Mouse (Mus musculus) 3T3-L1 (cell line): ENCODE results near the gene Dguok.
A peak's percentile ranks its signal among the peaks of the same experiment; 100 is the strongest.

Source experiments
- DNase-seq: peaks from one replicate; pipeline ENCODE4 v3.0.0-alpha.2; 2015; ENCODE audit warnings: low read depth, low spot score

Dguok gene

GRCm38 (mm10) chr6:83506258-83507167 lies at the start of gene Dguok:
TSS of gene Dguok (minus strand) at chr6:83506969.
- peak; percentile 100 for DNase-seq

DNA sequence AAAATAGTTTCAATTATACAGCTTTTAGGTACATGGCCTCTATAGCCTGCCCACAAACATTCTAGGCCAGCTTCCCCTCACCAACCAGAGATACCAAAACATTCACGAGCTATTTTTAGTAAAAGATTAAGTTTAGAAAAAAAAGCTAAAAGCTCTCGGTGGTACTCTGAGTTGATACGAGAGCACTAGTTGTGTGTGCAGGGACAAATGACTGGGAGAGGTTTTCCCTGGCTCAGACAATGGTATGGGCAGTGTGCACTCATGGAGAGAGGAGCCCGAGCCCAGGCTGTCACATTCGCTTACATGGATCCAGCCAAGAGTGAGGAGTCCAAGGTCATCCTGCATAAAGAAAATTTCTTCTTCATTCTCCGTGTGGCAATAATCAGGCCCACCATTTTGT lies 49.2 kb upstream of the Dguok start:
- no peak for DNase-seq

GRCm38 (mm10) chr6:83548346-83548745 lies 41.6 kb upstream of the Dguok start:
- DNase-seq, result no peak

DNA sequence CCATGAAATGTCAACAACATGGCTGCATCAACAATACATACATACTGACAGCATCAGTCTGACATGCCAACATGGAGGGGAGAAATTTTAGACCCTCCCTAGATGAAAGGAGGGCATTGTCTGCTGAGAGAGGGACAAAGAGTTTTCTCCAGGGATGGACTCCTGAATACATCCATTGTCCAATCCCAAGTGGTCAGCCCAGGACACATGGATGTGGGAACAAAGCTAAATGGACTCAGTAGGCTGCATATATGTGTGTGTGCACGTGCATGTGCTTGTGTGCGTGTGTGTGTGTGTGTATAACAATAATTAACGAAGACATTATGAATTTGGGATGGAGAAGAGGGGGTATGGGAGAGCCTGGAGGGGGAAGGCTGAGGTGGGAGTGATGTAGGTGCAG lies 39.0 kb upstream of the Dguok start:
- DNase-seq, result no peak

GRCm38 (mm10) chr6:83541756-83542456 lies 35.1 kb upstream of the Dguok start:
- peak; percentile 70 for DNase-seq

GRCm38 (mm10) chr6:83540017-83540416 lies 33.2 kb upstream of the Dguok start:
- no peak for DNase-seq

- DNase-seq, result no peak
These were observed 30.0 kb upstream of the Dguok start for GRCm38 (mm10) chr6:83536795-83537059.

DNA sequence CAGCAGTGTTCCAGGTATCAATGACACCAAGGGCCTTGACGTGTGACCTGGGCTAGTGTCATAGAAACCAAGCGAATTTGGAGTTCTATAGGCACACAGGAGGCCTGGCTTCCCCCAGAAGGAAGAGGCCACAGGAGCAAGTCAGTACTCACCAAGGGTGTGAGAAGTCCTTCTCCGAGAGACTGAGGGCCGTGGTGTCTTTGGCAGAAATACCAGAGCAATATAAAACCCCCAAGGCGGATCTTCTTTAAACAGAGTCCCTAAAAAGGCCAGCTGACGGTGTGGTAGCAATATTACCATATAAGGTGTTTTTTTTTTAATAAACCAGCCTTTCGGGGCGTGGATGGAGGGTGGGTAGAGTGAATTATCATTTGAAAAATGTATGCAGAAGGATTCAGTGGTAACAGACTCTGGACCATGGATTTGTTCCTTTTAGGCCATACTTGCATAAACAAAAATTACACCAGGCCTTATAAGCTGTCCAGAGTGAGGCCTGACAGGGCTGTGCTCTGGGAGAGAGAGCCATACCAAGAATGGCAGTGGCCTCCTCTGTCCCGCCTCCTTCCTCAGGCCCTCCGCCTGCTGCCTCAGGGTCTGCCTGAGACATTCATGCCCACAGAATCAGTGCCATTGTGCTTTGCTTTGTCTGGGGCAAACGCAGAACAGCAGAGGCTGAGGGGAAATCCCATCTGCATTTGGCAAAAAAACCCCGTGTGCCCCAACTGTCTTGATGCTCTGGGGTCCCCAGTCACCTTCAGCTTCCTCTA lies 29.4 kb upstream of the Dguok start, which contains the start of gene Actg2:
Gene Actg2 (minus strand): TSS at position 238 of the 767 bp plus-strand sequence.
- no peak for DNase-seq

DNA sequence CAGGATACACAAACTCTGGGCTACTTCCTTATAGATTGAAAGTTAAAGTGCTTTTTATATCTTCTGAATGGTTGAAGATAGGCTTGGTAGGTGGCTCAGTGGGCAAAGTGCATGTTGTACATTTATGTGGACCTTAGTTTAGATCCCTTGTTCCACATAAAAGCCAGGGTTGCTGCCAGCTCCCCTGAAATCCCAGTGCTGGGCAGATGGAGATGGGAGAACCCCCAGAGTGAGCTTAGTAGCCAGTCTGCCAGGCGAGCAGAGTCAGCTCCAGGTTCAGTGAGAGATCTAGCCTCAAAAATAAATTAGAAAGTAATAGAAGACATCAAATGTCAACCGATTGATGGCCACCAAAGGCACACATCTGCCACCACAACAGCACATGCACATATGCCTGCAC lies 25.8 kb upstream of the Dguok start:
- DNase-seq, result no peak

DNA sequence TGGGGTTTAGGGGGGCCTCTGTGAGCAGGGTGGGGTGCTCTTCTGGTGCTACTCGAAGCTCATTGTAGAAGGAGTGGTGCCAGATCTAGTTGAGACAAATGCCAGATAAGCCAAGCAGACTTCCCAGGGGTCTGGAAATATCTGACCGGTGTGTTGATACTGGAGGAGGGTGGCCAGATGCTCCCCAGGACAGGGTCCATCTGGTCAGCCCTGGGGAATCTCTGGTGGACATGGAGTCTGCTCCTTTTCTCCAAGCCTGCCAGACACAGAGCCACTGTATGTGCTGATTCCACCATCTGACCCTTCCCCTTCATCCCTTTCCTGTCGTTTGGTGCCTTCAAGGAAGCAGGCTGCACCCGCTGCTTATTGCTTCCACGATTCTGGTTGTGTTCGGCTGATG lies 16.4 kb upstream of the Dguok start:
- no peak for DNase-seq

DNA sequence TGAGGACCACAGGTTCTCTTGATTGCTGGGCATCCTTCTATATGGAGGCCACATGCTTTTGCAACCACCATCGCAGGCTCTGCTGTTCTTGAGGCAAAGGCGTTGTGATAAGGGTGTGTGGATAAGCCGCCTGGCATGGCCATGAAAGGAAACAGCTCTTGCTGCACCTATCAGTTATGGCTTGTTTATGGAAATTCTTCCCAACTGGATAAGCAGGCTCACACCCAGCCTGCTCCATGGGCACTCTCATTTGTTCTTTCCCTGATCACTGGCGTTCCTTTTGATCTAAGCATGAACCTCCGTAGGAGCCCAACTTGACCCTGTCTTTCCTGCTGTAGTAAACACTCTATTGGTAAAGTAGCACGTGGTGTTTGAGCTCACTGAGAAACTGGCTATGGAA lies 15.0 kb upstream of the Dguok start:
- no peak for DNase-seq

DNA sequence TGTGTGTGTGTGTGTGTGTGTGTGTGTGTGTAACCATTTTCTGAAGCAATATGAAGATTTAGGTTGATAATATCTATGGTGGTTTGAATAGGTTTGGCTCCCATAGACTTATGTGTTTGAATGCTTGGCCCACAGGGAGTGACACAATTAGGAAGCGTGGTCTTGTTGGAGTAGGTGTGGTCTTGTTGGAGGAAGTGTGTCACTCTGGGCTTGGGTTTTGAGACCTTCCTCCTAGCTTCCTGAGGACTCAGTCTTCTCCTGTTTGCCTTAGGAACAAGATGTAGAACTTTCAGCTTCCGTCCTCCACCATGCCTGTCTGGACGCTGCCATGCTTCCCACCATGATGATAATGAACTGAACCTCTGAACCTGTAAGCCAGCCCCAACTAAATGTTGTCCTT lies 11.9 kb upstream of the Dguok start:
- no peak for DNase-seq

DNA sequence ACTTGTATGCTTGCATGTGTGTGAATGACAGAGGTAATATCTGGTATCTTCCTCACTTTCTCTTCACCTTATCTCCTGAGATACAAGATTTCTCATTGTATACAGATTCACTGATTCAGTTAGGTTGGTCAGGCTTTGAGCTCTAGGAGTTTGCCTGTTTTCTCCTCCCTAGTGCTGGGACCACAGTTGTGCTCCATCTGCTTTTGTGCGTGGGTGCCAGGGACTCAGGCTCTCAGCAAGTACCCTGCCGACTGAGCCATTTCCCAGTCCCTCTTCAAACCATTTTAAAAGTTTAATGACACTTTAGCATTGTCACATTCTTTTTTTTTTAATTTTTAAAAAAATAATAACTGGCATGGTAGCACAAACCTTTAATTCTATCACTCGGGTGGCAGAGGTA lies 8.4 kb upstream of the Dguok start:
- DNase-seq, result no peak

GRCm38 (mm10) chr6:83512495-83512894 lies 5.7 kb upstream of the Dguok start:
- DNase-seq, result peak; percentile 88

- peak; percentile 69 for DNase-seq
These were observed 3.4 kb upstream of the Dguok start for GRCm38 (mm10) chr6:83510210-83510609.

- peak; percentile 85 for DNase-seq
These were observed 2.7 kb upstream of the Dguok start for GRCm38 (mm10) chr6:83509442-83509841.

- DNase-seq, result no peak
These were observed 388 bp upstream of the Dguok start for GRCm38 (mm10) chr6:83507168-83507546.

DNA sequence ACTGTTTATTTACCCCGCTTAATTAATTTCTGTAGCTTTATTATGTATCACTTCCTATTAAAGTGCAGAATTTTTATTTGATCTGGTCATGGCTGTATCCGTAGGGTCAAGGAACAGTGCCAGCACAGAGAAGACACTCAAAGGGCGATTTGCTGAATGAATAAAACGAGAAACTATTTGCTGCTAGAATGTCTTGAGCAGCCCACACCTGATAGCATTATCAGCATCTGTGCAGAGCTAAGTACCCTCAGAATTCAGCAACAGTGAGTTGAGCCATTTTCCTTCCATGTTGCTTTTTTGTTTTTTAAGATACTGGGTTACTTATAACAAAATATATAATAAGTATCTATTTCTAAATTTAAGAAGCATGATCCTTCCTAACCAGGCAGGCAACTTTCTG lies 1.2 kb downstream of the Dguok start:
- no peak for DNase-seq

- no peak for DNase-seq
These were observed 3.4 kb downstream of the Dguok start for GRCm38 (mm10) chr6:83503361-83503760.

- no peak for DNase-seq
These were observed 4.1 kb downstream of the Dguok start for GRCm38 (mm10) chr6:83502656-83503055.

- no peak for DNase-seq
These were observed 5.1 kb downstream of the Dguok start for GRCm38 (mm10) chr6:83501524-83502310.

DNA sequence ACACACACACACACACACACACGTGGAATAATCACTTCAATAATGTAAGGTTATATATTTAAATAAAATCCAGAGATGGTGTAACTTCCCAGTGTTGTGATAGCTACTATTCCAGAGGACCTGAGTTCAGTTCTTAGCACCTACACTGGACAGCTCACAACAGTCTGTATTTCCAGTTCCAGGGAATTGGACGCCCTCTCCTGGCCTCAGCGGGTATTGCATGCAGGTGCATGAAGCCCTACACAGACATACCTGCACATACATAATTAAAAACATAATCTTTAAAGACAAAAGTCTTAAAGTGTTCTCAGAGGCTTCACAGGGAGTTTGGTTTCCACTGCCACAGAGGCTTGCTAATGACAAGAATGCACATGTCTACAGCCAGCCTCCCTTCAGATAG lies 6.3 kb downstream of the Dguok start:
- DNase-seq, result no peak
